Mouse (Mus musculus) myocyte (in vitro differentiated cells): ENCODE measurements around the gene Dnajc27. TPM values are rescaled to one million over a fixed set of nuclear protein-coding genes. Genes with fewer than 3 reads are reported as not detected.

Experiments used
- H3K27me3 ChIP-seq: one replicate; pipeline ENCODE4 v1.6.1; 2011; ENCODE audit not compliant: control insufficient read depth, insufficient read depth, insufficient read length
- H3K36me3 ChIP-seq: one replicate; pipeline ENCODE4 v1.6.1; 2011; ENCODE audit not compliant: control insufficient read depth, insufficient read depth
- H3K4me2 ChIP-seq: one replicate; pipeline ENCODE4 v1.6.1; 2011; ENCODE audit warnings: low read depth, control low read depth
- H3K4me3 ChIP-seq: one replicate; pipeline ENCODE4 v1.5.1; 2011; ENCODE audit warnings: mild to moderate bottlenecking, control low read depth, moderate library complexity
- H3K79me2 ChIP-seq: one replicate; pipeline ENCODE4 v1.6.1; 2011; ENCODE audit not compliant: control insufficient read depth, insufficient read depth
- H3ac ChIP-seq: one replicate; pipeline ENCODE4 v1.6.1; 2011; ENCODE audit not compliant: control insufficient read depth, insufficient read length
- CEBPB ChIP-seq: IDR thresholded peaks from 2 replicates; pipeline ENCODE4 v1.6.1; 2011; ENCODE audit warnings: mild to moderate bottlenecking, moderate library complexity; ENCODE audit not compliant: poor library complexity, insufficient read depth, severe bottlenecking
- E2F4 ChIP-seq: IDR thresholded peaks from one replicate; pipeline ENCODE4 v1.6.1; 2011; ENCODE audit warnings: mild to moderate bottlenecking, control low read depth, moderate library complexity; ENCODE audit not compliant: insufficient read depth
- MAX ChIP-seq: IDR thresholded peaks from one replicate; pipeline ENCODE4 v1.6.1; 2011; ENCODE audit warnings: low read depth, mild to moderate bottlenecking, control low read depth
- MYOD1 ChIP-seq, 3 experiments: IDR thresholded peaks; one replicate each; pipeline ENCODE4 v1.6.1; 2011; ENCODE audit warnings: control low read depth in 2 of 3, low read depth in 2 of 3, mild to moderate bottlenecking in 2 of 3, moderate library complexity in 1 of 3; ENCODE audit not compliant: insufficient read length in 2 of 3, control insufficient read depth in 1 of 3
- MYOG ChIP-seq, 3 experiments: IDR thresholded peaks; one replicate each; pipeline ENCODE4 v1.6.1; 2011; ENCODE audit warnings: control low read depth in 2 of 3, low read depth in 2 of 3, mild to moderate bottlenecking in 2 of 3; ENCODE audit not compliant: insufficient read length in 2 of 3, control insufficient read depth in 1 of 3, insufficient read depth in 1 of 3
- POLR2A ChIP-seq: IDR thresholded peaks from one replicate; pipeline ENCODE4 v1.6.1; 2011; ENCODE audit warnings: low read depth, mild to moderate bottlenecking, control low read depth, moderate library complexity; ENCODE audit not compliant: insufficient read length
- POLR2AphosphoS2 ChIP-seq: IDR thresholded peaks from one replicate; pipeline ENCODE4 v1.6.1; 2011; ENCODE audit warnings: low read depth, control low read depth; ENCODE audit not compliant: insufficient read length
- REST ChIP-seq: IDR thresholded peaks from one replicate; pipeline ENCODE4 v1.6.1; 2011; ENCODE audit warnings: mild to moderate bottlenecking, control low read depth, moderate library complexity; ENCODE audit not compliant: insufficient read depth, insufficient read length
- SRF ChIP-seq: IDR thresholded peaks from one replicate; pipeline ENCODE4 v1.6.1; 2011; ENCODE audit warnings: low read depth; ENCODE audit not compliant: control insufficient read depth, insufficient read length
- TCF12 ChIP-seq: IDR thresholded peaks from one replicate; pipeline ENCODE4 v1.6.1; 2011; ENCODE audit warnings: mild to moderate bottlenecking, control low read depth; ENCODE audit not compliant: poor library complexity, insufficient read depth, severe bottlenecking
- TCF3 ChIP-seq: IDR thresholded peaks from one replicate; pipeline ENCODE4 v1.6.1; 2011; ENCODE audit warnings: low read depth, control low read depth; ENCODE audit not compliant: insufficient read length
- USF1 ChIP-seq: IDR thresholded peaks from one replicate; pipeline ENCODE4 v1.6.1; 2011; ENCODE audit warnings: low read depth, mild to moderate bottlenecking, control low read depth, moderate library complexity
- polyA plus RNA-seq: library from polyadenylated mRNA; unstranded; fragments of >200 nt; fragmentation: generic; extraction: Trizol; gene quantifications from one replicate; pipeline ENCODE4 v1.2.1, GENCODE M21; 2012; ENCODE audit warnings: missing spikeins

Gene Dnajc27
- polyA plus RNA-seq, 1 experiment, result 4.8 TPM

- H3ac ChIP-seq, result no peak overlapping the region
- H3K79me2 ChIP-seq, result no peaks in the 10 kb centered on the region
- H3K4me2 ChIP-seq, result no peak overlapping the region
- TF ChIP-seq USF1 (no peak), MYOD1 (IDR thresholded peaks at IDR 0.05; ENCODE audit: control insufficient read depth in 1 of 3, insufficient read length in 2 of 3, low read depth in 2 of 3) (no peak), E2F4 (no peak), CEBPB (no peak), TCF12 (no peak), POLR2A (no peak), SRF (no peak), REST (no peak), MAX (no peak), MYOG (IDR thresholded peaks at IDR 0.05; ENCODE audit: control insufficient read depth in 1 of 3, insufficient read depth in 1 of 3, insufficient read length in 2 of 3, low read depth in 2 of 3) (no peak), POLR2AphosphoS2 (no peak), TCF3 (no peak)
- H3K4me3 ChIP-seq, result no peak overlapping the region
- no peaks in the 10 kb centered on the region for H3K36me3 ChIP-seq
- peaks cover 4% of the 10 kb centered on the region for H3K27me3 ChIP-seq
These were observed 22.7 kb upstream of the Dnajc27 start for GRCm38 (mm10) chr12:4059683-4060082.

- no peak overlapping the region for H3ac ChIP-seq
- H3K4me2 ChIP-seq, result no peak overlapping the region
- TF ChIP-seq MAX (no peak), MYOG (IDR thresholded peaks at IDR 0.05; ENCODE audit: control insufficient read depth in 1 of 3, insufficient read depth in 1 of 3, insufficient read length in 2 of 3, low read depth in 2 of 3) (no peak)
- no peaks in the 10 kb centered on the region for H3K79me2 ChIP-seq
- no peaks in the 10 kb centered on the region for H3K36me3 ChIP-seq
- H3K4me3 ChIP-seq, result no peak overlapping the region
- H3K27me3 ChIP-seq, result peaks cover 1% of the 10 kb centered on the region
These were observed 16.9 kb upstream of the Dnajc27 start for GRCm38 (mm10) chr12:4065498-4065897.

- H3K79me2 ChIP-seq, result no peaks in the 10 kb centered on the region
- no peak for TF ChIP-seq TCF12
- no peak for TF ChIP-seq TCF3
- TF ChIP-seq E2F4, result no peak
- TF ChIP-seq CEBPB, result no peak
- TF ChIP-seq SRF, result no peak
- no peak overlapping the region for H3ac ChIP-seq
- peaks cover 4% of the 10 kb centered on the region for H3K27me3 ChIP-seq
- H3K36me3 ChIP-seq, result no peaks in the 10 kb centered on the region
- H3K4me2 ChIP-seq, result no peak overlapping the region
- H3K4me3 ChIP-seq, result no peak overlapping the region
These were observed 16.4 kb upstream of the Dnajc27 start for GRCm38 (mm10) chr12:4065944-4066343.

GRCm38 (mm10) chr12:4066681-4067459 is 15.5 kb upstream of the Dnajc27 start:
- Histone ChIP-seq H3K4me2 (no peak overlapping the region), H3K27me3 (peaks cover 4% of the 10 kb centered on the region), H3K36me3 (no peaks in the 10 kb centered on the region), H3K4me3 (no peak overlapping the region), H3K79me2 (no peaks in the 10 kb centered on the region), H3ac (no peak overlapping the region)
- no peak for TF ChIP-seq MAX
- TF ChIP-seq POLR2A, result no peak
- TF ChIP-seq CEBPB, result no peak
- TF ChIP-seq SRF, result no peak
- no peak for TF ChIP-seq POLR2AphosphoS2
- no peak for TF ChIP-seq E2F4
- no peak for TF ChIP-seq TCF12
- no peak for TF ChIP-seq MYOG (IDR thresholded peaks at IDR 0.05; ENCODE audit: control insufficient read depth in 1 of 3, insufficient read depth in 1 of 3, insufficient read length in 2 of 3, low read depth in 2 of 3)
- TF ChIP-seq TCF3, result no peak
- no peak for TF ChIP-seq REST
- TF ChIP-seq MYOD1 (IDR thresholded peaks at IDR 0.05; ENCODE audit: control insufficient read depth in 1 of 3, insufficient read length in 2 of 3, low read depth in 2 of 3), result no peak
- TF ChIP-seq USF1, result no peak

GRCm38 (mm10) chr12:4068551-4068950 is 13.8 kb upstream of the Dnajc27 start:
- TF ChIP-seq REST (no peak), E2F4 (no peak), MYOD1 (IDR thresholded peaks at IDR 0.05; ENCODE audit: control insufficient read depth in 1 of 3, insufficient read length in 2 of 3, low read depth in 2 of 3) (no peak), USF1 (no peak), CEBPB (no peak), SRF (no peak), MAX (no peak), POLR2A (no peak), TCF3 (no peak), TCF12 (no peak), MYOG (IDR thresholded peaks at IDR 0.05; ENCODE audit: control insufficient read depth in 1 of 3, insufficient read depth in 1 of 3, insufficient read length in 2 of 3, low read depth in 2 of 3) (no peak), POLR2AphosphoS2 (no peak)
- Histone ChIP-seq H3K36me3 (no peaks in the 10 kb centered on the region), H3K4me3 (no peak overlapping the region), H3ac (no peak overlapping the region), H3K79me2 (no peaks in the 10 kb centered on the region), H3K27me3 (peaks cover 4% of the 10 kb centered on the region), H3K4me2 (no peak overlapping the region)
